Mouse (Mus musculus) liver, embryonic 14.5 days (tissue): ENCODE measurements around the gene Klhdc7b.

Experiments used
- CTCF ChIP-seq: IDR thresholded peaks from 2 replicates; pipeline ENCODE4 v1.5.1; 2016; ENCODE audit warnings: antibody characterized with exemption, low read depth, control low read depth
- EP300 ChIP-seq: IDR thresholded peaks from 2 replicates; pipeline ENCODE4 v1.6.1; 2016; ENCODE audit warnings: antibody characterized with exemption, low read depth

GRCm38 (mm10) chr15:89358784-89359183 is 25.9 kb upstream of the Klhdc7b start:
- TF ChIP-seq CTCF, result no peak
- no peak for TF ChIP-seq EP300
